Mouse (Mus musculus): ENCODE data around the gene Cks2.

Cks2 gene

GRCm38 (mm10) chr13:51644829-51645789 lies at the start of gene Cks2:
Gene Cks2, plus strand, starts transcription at chr13:51645232.
- peak; percentile 97 for DNase-seq (ENCODE audit: extremely low read depth, insufficient read length, low spot score)

GRCm38 (mm10) chr13:51595404-51595803 lies 49.6 kb upstream of the Cks2 start:
- DNase-seq (ENCODE audit: extremely low read depth, insufficient read length, low spot score), result no peak

- DNase-seq (ENCODE audit: extremely low read depth, insufficient read length, low spot score), result no peak
These were observed 47.0 kb upstream of the Cks2 start for GRCm38 (mm10) chr13:51598063-51598462.

- DNase-seq (ENCODE audit: extremely low read depth, insufficient read length, low spot score), result no peak
These were observed 44.9 kb upstream of the Cks2 start for GRCm38 (mm10) chr13:51600169-51600568.

GRCm38 (mm10) chr13:51602764-51603163 lies 42.3 kb upstream of the Cks2 start:
- DNase-seq (ENCODE audit: extremely low read depth, insufficient read length, low spot score), result no peak

- DNase-seq (ENCODE audit: extremely low read depth, insufficient read length, low spot score), result no peak
These were observed 41.7 kb upstream of the Cks2 start for GRCm38 (mm10) chr13:51603221-51603893.

- DNase-seq (ENCODE audit: extremely low read depth, insufficient read length, low spot score), result no peak
These were observed 41.2 kb upstream of the Cks2 start for GRCm38 (mm10) chr13:51603894-51604244.

- no peak for DNase-seq (ENCODE audit: extremely low read depth, insufficient read length, low spot score)
These were observed 35.8 kb upstream of the Cks2 start for GRCm38 (mm10) chr13:51609231-51609630.

GRCm38 (mm10) chr13:51611060-51611459 lies 34.0 kb upstream of the Cks2 start:
- DNase-seq (ENCODE audit: extremely low read depth, insufficient read length, low spot score), result no peak

- no peak for DNase-seq (ENCODE audit: extremely low read depth, insufficient read length, low spot score)
These were observed 33.5 kb upstream of the Cks2 start for GRCm38 (mm10) chr13:51611500-51611899.

- DNase-seq (ENCODE audit: extremely low read depth, insufficient read length, low spot score), result no peak
These were observed 29.2 kb upstream of the Cks2 start for GRCm38 (mm10) chr13:51615815-51616214.

- peak; percentile 5 for DNase-seq (ENCODE audit: extremely low read depth, insufficient read length, low spot score)
These were observed 28.5 kb upstream of the Cks2 start for GRCm38 (mm10) chr13:51616417-51617044.

- DNase-seq (ENCODE audit: extremely low read depth, insufficient read length, low spot score), result no peak
These were observed 27.7 kb upstream of the Cks2 start for GRCm38 (mm10) chr13:51617306-51617705.

- DNase-seq (ENCODE audit: extremely low read depth, insufficient read length, low spot score), result no peak
These were observed 27.2 kb upstream of the Cks2 start for GRCm38 (mm10) chr13:51617861-51618260.

GRCm38 (mm10) chr13:51618602-51619001 lies 26.4 kb upstream of the Cks2 start:
- DNase-seq (ENCODE audit: extremely low read depth, insufficient read length, low spot score), result no peak

- DNase-seq (ENCODE audit: extremely low read depth, insufficient read length, low spot score), result no peak
These were observed 22.4 kb upstream of the Cks2 start for GRCm38 (mm10) chr13:51622626-51623025.

GRCm38 (mm10) chr13:51623678-51624077 lies 21.4 kb upstream of the Cks2 start:
- DNase-seq (ENCODE audit: extremely low read depth, insufficient read length, low spot score), result no peak

- no peak for DNase-seq (ENCODE audit: extremely low read depth, insufficient read length, low spot score)
These were observed 16.7 kb upstream of the Cks2 start for GRCm38 (mm10) chr13:51628273-51628848.

- no peak for DNase-seq (ENCODE audit: extremely low read depth, insufficient read length, low spot score)
These were observed 13.6 kb upstream of the Cks2 start for GRCm38 (mm10) chr13:51631354-51631992.

GRCm38 (mm10) chr13:51632560-51633218 lies 12.3 kb upstream of the Cks2 start:
- DNase-seq (ENCODE audit: extremely low read depth, insufficient read length, low spot score), result no peak

Measured in 3134 (cell line).